Mouse (Mus musculus) cerebellum, postnatal 25 days (tissue): ENCODE results near the gene Zfp523.
A peak's percentile ranks its signal among the peaks of the same experiment; 100 is the strongest.
"Not testable (repeated sequence)": the region's sequence is repeated elsewhere in the genome, so short reads cannot be mapped to it uniquely, and the experiment has no call there.

ENCODE experiments used
- DNase-seq, 2 experiments: peaks; one replicate each; pipeline ENCODE4 v3.0.0; 2021; ENCODE audit warnings: mixed read lengths in 2 of 2

The Zfp523 gene

DNA sequence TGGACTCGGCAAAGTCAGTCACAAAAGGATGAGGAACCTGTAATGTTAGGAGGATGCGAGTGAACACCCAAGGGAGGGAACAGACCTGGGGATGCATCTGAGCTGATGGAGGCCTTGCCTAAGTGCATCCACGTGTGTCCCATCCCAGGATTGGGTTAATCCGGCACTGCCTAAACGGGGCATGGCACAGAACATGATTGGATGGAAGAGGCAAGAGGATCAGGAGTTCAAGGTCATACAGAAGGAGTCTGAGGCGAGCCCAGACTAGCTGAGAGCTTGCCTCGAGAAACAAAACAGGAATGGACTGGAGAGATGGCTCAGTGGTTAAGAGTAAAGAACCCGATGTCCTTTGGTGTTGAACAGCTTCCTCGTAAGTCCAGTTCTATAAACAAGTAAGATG is 35.5 kb downstream of the Zfp523 start:
- DNase-seq, result no peak

DNA sequence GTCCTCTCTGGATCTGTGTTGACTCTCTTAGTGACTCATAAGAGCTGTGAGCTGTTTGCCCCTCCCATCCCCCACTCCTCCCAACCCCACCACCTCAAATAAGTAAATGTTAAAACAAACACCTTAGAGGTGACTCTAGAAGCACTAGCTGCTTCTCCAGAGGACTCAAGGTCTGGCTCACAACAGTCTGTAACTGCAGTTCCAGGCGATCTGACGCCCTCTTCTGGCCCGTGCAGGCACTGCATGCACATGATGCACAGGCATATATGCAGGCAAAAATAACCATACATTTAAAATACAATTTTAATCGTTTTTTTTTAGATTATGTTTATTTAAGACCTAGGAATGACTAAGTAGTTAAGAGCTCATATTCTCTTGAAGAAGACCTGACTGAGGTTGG is 36.3 kb downstream of the Zfp523 start:
- no peak for DNase-seq

GRCm38 (mm10) chr17:28216791-28217190 is 39.9 kb downstream of the Zfp523 start:
- no peak for DNase-seq

DNA sequence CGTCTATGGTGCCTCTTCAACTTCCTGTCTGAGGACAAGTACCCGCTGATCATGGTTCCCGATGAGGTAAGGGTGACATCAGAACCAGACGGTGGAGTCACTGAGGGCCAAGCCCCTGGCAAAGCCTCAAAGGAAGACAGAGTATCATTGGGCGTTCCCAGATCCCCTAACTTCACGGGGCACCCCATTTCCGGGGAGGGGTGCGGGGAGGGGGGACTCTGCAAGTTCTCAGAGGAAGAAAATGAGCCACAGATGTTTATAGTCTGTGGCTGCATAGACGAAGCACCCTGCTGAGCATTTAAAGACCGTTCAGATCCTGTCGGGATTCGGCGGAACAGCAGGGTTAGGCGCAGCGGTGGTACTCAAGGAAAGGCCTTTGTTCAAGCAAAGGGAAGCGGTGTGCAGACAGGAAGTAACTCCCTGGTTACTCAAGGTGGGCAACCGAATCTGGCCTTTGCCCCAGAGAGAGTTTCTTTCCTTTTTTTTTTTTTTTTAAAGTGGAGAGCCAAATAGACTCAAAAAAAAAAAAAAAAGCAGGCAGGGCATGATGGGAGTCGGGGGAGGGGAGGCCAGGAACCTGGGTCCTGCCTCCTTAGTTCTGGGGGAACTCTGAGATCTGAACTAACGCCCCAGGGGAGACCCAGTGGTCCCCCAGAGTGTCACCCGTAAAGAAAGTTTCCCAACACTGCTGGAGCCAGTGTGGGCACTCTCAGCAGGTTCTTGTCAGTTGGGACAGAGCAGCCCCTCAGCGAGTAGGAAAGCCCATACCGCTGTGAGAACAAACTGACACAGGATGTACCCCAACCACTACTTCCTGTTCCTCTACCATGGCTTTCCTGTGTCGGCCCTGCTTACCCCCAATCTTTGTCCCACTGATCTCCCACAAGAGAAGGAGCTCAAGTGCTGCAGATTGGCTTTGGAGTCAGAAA is 41.1 kb downstream of the Zfp523 start:
- no peak for DNase-seq

- DNase-seq, result not testable (repeated sequence)
These were observed 45.5 kb downstream of the Zfp523 start for GRCm38 (mm10) chr17:28222463-28222862.

DNA sequence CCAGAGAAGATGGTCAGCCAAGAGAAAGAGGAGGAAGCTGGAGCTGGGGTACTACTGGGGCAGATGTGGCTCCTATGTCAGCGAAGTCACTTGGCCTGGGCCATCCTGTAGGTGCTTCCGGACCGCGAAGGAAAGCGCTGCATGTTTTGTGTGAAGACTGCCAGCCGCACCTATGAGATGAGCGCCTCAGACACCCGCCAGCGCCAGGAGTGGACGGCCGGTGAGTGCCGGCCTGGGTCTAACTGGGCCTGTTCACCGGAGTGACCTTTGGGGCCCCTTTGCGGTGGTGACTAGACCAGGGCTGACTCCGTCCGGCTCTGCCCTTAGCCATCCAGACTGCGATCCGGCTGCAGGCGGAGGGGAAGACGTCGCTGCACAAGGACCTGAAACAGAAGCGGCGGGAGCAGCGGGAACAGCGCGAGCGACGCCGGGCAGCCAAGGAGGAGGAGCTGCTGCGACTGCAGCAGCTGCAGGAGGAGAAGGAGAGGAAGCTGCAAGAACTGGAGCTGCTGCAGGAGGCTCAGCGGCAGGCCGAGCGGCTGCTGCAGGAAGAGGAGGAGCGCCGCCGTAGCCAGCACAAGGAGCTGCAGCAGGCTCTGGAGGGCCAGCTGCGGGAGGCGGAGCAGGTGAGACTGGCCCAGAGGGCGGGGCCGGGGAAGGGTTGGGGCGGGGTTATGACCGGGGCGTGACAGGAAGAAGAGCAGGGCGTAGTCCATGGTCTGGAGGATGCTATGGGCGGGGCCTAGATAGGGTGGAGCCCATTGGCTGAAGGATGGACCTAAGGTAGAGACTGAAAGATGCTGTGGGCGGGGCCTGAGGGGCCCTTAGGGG is 46.8 kb downstream of the Zfp523 start:
- DNase-seq, result peak; percentile 93 to 97

GRCm38 (mm10) chr17:28224615-28225014 is 47.7 kb downstream of the Zfp523 start:
- no peak for DNase-seq

DNA sequence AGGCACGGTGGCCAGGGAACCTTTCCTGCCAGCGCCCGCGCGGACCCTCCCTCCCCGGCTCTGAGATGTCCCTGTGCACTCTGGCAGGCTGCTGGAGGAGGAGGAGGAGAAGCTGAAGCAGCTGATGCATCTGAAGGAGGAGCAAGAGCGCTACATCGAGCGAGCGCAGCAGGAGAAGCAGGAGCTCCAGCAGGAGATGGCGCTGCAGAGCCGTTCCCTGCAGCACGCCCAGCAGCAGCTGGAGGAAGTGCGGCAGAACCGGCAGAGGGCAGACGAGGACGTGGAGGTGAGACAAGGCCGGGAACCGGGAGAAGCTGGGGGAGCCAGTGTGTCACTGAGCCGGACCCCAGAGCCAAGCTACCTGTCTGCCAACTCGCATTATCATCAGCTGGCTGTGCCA is 49.1 kb downstream of the Zfp523 start:
- peak; percentile 92 to 96 for DNase-seq

DNA sequence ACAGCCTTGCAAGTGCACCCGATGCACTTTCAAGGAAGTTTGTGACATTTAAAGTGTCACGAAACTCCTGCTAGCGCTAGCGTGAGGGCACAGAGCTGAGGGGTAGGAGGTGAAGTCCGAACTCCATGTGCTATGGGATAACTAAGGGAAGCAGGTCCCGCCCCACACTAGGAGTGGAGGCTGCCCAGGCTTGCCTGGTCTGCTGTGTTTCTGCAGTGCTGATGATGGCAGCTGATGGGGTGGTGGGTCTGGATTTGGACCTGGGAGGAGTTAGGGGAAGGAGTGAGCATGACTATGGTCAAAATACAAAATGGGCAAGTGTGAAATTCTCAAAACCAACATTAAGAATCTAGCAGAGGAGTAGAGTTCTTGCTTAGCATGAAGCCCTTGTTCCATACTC is 53.6 kb downstream of the Zfp523 start:
- no peak for DNase-seq

DNA sequence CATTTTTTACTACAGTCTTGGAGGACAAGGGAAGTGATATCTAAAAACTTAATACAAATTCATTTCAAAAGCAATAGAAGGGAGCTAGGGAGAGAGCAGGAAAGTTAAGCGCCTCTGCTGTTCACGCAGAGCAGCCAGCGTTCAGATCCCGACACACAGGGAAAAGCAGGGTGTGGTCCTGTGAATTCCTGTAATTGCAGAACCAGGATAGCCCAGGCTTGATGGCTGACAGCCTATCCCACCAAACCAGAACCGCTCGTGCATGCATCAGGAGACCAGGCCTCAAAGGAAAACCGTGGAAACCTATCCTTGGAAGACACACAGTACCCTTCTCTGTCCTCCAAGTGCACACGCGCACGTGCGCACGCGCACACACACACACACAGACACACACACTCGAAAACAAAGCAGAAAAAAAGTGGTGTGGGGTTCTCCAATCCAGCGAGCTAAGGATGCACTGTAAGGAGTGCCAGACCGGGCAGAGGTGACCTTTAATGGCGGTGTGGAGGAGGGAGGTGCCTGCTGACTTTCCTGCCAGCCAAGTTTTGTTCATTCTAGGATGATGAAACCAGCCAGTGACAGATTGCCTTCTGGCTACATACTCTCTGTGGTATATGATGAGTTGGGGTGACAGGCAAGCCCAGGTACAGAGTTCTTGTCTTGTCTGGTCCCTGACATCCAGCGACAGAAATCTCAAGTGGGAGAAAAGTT is 54.3 kb downstream of the Zfp523 start:
- no peak for DNase-seq

GRCm38 (mm10) chr17:28232475-28233060 is 55.6 kb downstream of the Zfp523 start, which contains the start of gene Ppard:
Gene Ppard (plus strand): TSS chr17:28232700.
- peak; percentile 97 to 100 for DNase-seq

GRCm38 (mm10) chr17:28233091-28233731 is 56.3 kb downstream of the Zfp523 start:
- peak in 1 of 2 experiments; percentile 28 for DNase-seq

DNA sequence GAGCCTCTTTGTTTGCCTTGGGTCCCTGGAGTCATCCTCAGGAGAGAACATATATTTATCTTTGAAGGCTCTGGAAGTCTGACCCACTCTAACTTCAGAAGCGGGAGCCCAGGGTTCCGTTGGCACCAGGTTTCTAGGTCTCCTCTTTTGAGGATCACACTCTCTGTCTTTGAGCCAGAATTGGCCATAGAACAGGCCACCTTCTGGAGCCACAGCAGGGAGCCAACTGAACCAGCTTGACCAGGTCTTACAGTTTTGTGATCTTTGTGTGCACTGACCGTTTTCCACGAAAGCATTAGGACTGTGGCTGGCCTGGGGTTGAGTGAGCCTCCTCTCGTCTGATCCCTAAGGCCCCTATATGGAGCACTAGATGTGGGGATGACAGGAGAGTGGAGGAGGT is 57.7 kb downstream of the Zfp523 start:
- DNase-seq, result peak; percentile 68 to 75

- DNase-seq, result peak; percentile 27 to 28
These were observed 59.2 kb downstream of the Zfp523 start for GRCm38 (mm10) chr17:28235982-28236635.

GRCm38 (mm10) chr17:28236636-28237015 is 59.7 kb downstream of the Zfp523 start:
- no peak for DNase-seq

DNA sequence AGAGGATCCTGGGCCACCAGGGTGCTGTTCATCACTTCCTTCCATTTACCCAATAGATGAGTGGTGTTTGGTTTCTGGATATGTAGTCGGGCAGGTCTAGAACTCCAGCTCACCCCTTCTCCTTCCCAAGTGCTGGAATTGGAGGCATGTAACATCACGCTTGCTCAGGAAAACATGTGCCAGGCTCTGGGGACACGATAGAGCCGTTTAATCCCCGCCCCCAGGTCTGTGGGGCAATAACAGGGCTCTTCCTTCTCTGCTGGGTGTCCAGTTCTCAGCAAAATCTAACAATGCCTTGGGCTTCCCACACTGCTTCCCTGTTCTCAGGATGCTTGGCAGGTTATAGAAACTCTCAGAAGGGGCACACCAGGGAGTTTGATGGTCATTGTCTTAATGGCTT is 60.4 kb downstream of the Zfp523 start:
- DNase-seq, result no peak

- no peak for DNase-seq
These were observed 60.9 kb downstream of the Zfp523 start for GRCm38 (mm10) chr17:28237874-28238273.

DNA sequence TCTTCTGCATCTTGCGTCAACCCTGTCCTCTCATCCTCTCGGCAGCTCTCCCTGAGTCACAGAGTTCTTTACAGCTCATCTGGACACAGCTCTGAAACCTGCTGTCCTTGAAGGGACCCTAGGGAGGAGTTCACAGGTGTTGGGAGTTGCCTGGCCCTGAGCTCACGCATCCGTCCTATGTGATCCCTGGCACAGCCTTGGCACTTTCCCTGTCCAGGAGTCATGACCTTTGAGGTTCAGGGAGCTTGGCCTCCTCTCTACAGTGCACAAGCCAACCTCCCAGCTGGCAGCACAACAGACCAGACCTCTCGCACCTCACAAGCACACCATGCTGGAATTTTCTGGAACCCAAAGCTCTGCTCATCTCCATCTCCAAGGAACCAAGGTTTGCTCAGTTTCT is 63.9 kb downstream of the Zfp523 start:
- DNase-seq, result no peak

- DNase-seq, result peak; percentile 27 to 56
These were observed 65.4 kb downstream of the Zfp523 start for GRCm38 (mm10) chr17:28242296-28242695.

GRCm38 (mm10) chr17:28244214-28244613 is 67.3 kb downstream of the Zfp523 start:
- no peak for DNase-seq

DNA sequence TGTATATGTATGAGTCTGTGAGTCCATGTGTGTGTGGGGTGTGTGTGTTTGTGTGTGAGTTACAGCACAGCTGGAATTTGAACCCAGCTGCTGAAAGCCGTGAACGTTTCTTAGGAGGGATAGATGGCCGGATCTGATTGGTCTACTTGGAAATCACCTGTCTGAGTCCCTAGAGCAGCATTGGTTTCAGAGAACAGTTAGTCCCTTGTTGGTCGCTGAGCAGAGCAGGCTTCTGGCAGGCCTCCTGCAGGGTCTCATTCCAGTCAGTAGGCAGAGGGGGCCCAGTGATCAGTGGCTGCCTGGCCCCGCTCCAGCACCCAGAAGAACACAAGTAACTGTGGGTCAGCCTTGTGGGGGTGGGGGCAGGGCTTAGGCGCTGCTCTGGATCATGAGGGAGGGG is 67.8 kb downstream of the Zfp523 start:
- peak in 1 of 2 experiments; percentile 37 for DNase-seq

DNA sequence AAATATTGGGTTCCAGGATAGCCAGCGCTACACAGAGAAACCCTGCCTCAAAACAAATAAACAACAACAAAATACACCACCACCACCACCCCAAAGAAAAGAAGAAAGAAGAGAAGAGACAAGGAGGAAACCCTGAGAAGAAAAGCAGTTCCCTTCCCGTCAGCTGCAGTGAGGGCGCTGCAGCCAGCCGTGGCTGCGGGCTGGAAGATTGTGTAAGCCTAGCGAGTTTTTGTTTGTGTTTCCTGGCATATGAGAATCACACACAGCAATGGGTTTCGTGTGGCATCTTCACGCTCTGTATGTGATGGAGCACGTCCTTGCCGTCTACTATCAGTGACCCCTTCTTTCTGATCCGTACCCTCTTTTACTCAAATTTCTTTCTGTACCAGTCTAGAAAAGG is 69.7 kb downstream of the Zfp523 start:
- no peak for DNase-seq
